Mouse (Mus musculus) forebrain, embryonic 12.5 days (tissue): ENCODE measurements at regions not wholly inside any gene's neighbourhood (a gene's known extent, or its start where the extent isn't known, plus 50 kb on each side); places are given as distances from the start of the nearest gene placed in this dataset.
A peak's percentile ranks its signal among the peaks of the same experiment; 100 is the strongest.

ENCODE experiments used
- ATAC-seq: fragments of 200-750 bp; cut with Nextera tagmentation; 2 replicates; pipeline ENCODE4 v1.8.0; 2017; ENCODE audit warnings: moderate TSS enrichment; ENCODE audit not compliant: low FRiP score
- H3K27ac ChIP-seq: fragments of 300-500 bp; sonication (generic); 2 replicates; pipeline ENCODE4 v1.5.1; 2016; ENCODE audit warnings: mild to moderate bottlenecking
- H3K27me3 ChIP-seq: fragments of 300-500 bp; sonication (generic); 2 replicates; pipeline ENCODE4 v1.6.1; 2016; ENCODE audit warnings: mild to moderate bottlenecking
- H3K36me3 ChIP-seq: fragments of 300-500 bp; sonication (generic); replicated peaks from 2 replicates; pipeline ENCODE4 v1.6.1; 2016; ENCODE audit warnings: mild to moderate bottlenecking
- H3K4me1 ChIP-seq: fragments of 300-500 bp; sonication (generic); 2 replicates; pipeline ENCODE4 v1.6.1; 2016
- H3K4me2 ChIP-seq: fragments of 300-500 bp; sonication (generic); 2 replicates; pipeline ENCODE4 v1.6.1; 2016; ENCODE audit warnings: mild to moderate bottlenecking, moderate library complexity
- H3K4me3 ChIP-seq: fragments of 300-500 bp; sonication (generic); replicated peaks from 2 replicates; pipeline ENCODE4 v1.5.1; 2016; ENCODE audit warnings: mild to moderate bottlenecking
- H3K9ac ChIP-seq: fragments of 300-500 bp; sonication (generic); 2 replicates; pipeline ENCODE4 v1.6.1; 2016; ENCODE audit warnings: mild to moderate bottlenecking
- H3K9me3 ChIP-seq: fragments of 300-500 bp; sonication (generic); 2 replicates; pipeline ENCODE4 v1.6.1; 2016
- WGBS: fragments of 180-500 bp; shearing (Covaris S2); methylation state at CpG from one replicate; pipeline ENCODE4 v1.1.7; 2016; 5-methylcytosine and 5-hydroxymethylcytosine counted together

GRCm38 (mm10) chr4:54838111-54838510 lies 106.7 kb upstream of the Zfp462 start:
- Histone ChIP-seq H3K4me2 (no peak overlapping the region), H3K4me1 (peaks cover 10% of the 10 kb centered on the region), H3K9me3 (no peaks in the 10 kb centered on the region), H3K9ac (no peak overlapping the region), H3K4me3 (no peak overlapping the region), H3K36me3 (no peaks in the 10 kb centered on the region), H3K27me3 (no peaks in the 10 kb centered on the region), H3K27ac (no peak overlapping the region)
- 31% methylated on average over 5 of the region's 5 CpGs for WGBS
- ATAC-seq: no peak

GRCm38 (mm10) chr4:54838794-54839193 lies 106.1 kb upstream of the Zfp462 start:
- WGBS: 47% methylated on average over 3 of the region's 3 CpGs
- no peak overlapping the region for H3K27ac ChIP-seq

DNA sequence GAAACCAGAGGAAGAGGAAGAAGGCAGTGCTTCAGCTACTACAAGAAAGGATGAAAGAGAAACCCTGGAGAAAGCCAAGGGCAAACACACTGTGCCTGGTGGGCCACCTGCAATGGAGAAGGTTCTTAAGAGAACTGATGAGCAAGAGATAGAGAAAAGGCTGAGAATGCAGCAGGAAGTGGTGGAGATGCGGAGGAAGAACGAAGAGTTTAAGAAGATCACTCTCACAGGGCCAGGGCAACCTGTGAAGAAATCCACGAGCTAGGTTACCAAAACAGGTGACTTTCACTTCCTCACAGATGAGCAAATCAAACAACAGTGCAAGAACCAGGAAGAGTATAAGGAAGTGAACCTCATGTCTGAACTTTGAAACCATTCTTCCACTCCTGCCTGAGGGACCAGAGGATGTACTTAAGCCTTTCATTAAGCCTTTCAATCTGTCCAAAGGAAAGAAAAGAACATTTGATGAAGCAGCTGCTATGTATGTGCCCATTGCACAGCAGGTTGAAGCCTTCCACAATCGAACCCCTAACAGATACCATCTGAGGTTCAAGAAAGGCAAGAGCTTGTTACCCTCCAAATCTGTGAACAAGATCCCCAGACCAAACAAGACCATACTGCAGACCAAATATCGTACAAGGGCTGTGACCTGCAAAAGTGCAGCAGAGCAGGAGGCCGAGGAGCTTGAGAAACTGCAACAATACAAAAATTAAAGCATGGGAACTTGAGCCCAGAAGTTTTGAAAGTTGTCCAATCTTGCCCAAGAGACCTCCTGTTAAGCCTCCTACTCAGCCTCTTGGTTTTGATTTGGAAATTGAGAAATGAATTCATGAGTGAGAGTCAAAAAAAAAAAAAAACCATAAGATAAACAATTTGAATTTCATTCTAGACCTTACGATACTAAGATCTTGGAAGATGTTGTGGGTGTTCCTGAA lies 91.6 kb upstream of the Zfp462 start:
- no peak overlapping the region for H3K9ac ChIP-seq
- H3K36me3 ChIP-seq: no peaks in the 10 kb centered on the region
- ATAC-seq: no peak
- no peak overlapping the region for H3K4me2 ChIP-seq
- no peak overlapping the region for H3K27ac ChIP-seq
- H3K9me3 ChIP-seq: no peaks in the 10 kb centered on the region
- no peaks in the 10 kb centered on the region for H3K4me1 ChIP-seq
- no peak overlapping the region for H3K4me3 ChIP-seq
- H3K27me3 ChIP-seq: no peaks in the 10 kb centered on the region
- WGBS: 87% methylated on average over 7 of the region's 7 CpGs

More at GRCm38 (mm10) chr4:54838794-54839193, 106.1 kb upstream of the Zfp462 start:
- Histone ChIP-seq H3K9me3 (no peaks in the 10 kb centered on the region), H3K4me2 (no peak overlapping the region), H3K4me3 (no peak overlapping the region), H3K36me3 (no peaks in the 10 kb centered on the region), H3K4me1 (peaks cover 10% of the 10 kb centered on the region), H3K27me3 (no peaks in the 10 kb centered on the region), H3K9ac (no peak overlapping the region)
- ATAC-seq: 0 out of 2 replicates have a peak, but pooled peaks have one; percentile 17

- no peaks in the 10 kb centered on the region for H3K9me3 ChIP-seq
Observed at GRCm38 (mm10) chr4:54858604-54859003, 86.2 kb upstream of the Zfp462 start.

DNA sequence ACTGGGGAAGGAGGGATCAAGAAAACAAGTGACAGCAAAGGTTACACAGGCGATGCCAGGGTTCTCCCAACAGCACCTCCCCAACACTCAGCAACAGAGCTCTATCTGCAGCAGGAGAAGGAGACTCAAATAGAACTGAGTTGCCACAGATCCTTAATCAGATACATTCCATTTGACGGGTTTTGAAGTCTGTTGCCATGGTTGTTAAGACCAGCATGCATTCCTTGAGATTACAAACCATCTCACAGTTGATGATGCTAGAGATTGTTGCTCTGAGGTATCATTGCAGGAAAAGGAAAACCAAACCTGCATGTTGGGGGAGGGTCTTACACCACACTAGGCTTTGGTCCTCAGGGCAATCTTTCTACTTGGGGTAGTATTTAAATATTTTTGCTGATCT lies 78.8 kb upstream of the Zfp462 start:
- no peak overlapping the region for H3K9ac ChIP-seq
- H3K4me1 ChIP-seq: peaks cover 3% of the 10 kb centered on the region; the same call in 1 of the 2 replicates
- H3K27me3 ChIP-seq: no peaks in the 10 kb centered on the region
- no peaks in the 10 kb centered on the region for H3K9me3 ChIP-seq
- no peak overlapping the region for H3K4me3 ChIP-seq
- ATAC-seq: no peak
- no peak overlapping the region for H3K27ac ChIP-seq
- no peak overlapping the region for H3K4me2 ChIP-seq
- no peaks in the 10 kb centered on the region for H3K36me3 ChIP-seq
- 64% methylated on average over 2 of the region's 2 CpGs for WGBS

More at GRCm38 (mm10) chr4:54858604-54859003, 86.2 kb upstream of the Zfp462 start:
- Histone ChIP-seq H3K27me3 (no peaks in the 10 kb centered on the region), H3K4me2 (no peak overlapping the region), H3K9ac (no peak overlapping the region), H3K36me3 (no peaks in the 10 kb centered on the region), H3K4me3 (no peak overlapping the region), H3K4me1 (no peaks in the 10 kb centered on the region), H3K27ac (no peak overlapping the region)
- no peak for ATAC-seq
- 97% methylated on average over 3 of the region's 3 CpGs for WGBS

GRCm38 (mm10) chr4:54874136-54874827 lies 70.6 kb upstream of the Zfp462 start:
- Histone ChIP-seq H3K9me3 (no peaks in the 10 kb centered on the region), H3K4me3 (no peak overlapping the region), H3K9ac (no peak overlapping the region), H3K4me1 (no peaks in the 10 kb centered on the region), H3K4me2 (no peak overlapping the region), H3K27me3 (no peaks in the 10 kb centered on the region), H3K27ac (no peak overlapping the region), H3K36me3 (no peaks in the 10 kb centered on the region)
- WGBS: 92% methylated on average over 13 of the region's 13 CpGs
- ATAC-seq: no peak

DNA sequence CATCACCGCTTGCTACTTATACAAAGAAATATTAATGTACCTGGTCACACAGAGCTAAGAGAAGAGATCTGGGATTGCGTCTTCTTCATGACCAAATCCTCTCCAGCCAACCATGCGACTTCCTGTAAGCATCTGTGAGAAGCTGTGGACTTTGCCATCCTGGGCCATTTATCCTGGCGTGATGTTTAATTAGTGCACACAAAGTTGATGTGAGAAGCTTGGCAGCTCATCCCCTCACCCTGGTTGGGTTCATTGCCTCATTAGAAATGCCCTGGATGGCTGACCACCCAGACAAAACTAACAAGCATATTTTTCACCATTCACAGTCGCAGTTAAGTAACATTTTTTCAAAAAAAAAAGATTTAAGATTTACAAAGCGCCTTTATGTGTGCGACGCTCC lies 69.3 kb upstream of the Zfp462 start:
- Histone ChIP-seq H3K27me3 (no peaks in the 10 kb centered on the region), H3K9me3 (no peaks in the 10 kb centered on the region), H3K36me3 (no peaks in the 10 kb centered on the region), H3K9ac (no peak overlapping the region), H3K4me2 (no peak overlapping the region), H3K4me3 (no peak overlapping the region), H3K27ac (no peak overlapping the region), H3K4me1 (no peaks in the 10 kb centered on the region)
- 94% methylated on average over 8 of the region's 8 CpGs for WGBS
- no peak for ATAC-seq

DNA sequence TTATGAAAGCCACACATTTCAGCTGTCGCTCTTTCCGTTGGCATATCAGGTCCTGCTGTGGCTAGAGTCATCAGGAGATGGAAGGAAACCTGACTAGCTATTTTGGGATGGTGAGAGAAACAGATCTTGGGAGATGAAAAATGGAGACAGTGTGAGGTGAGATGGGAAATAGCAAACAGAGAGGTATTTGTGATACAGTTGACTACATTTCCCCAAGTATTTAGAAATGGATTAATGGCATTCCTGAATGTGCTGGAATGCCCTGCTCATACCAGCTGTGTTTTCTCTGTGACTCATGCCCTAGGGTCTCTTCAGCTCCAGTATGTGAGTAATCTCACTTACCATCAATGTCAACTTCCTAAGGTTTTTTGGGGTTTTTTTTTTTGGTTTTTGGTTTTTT lies 67.5 kb upstream of the Zfp462 start:
- H3K36me3 ChIP-seq: no peaks in the 10 kb centered on the region
- no peak overlapping the region for H3K9ac ChIP-seq
- no peak overlapping the region for H3K4me3 ChIP-seq
- H3K4me2 ChIP-seq: no peak overlapping the region
- H3K27ac ChIP-seq: no peak overlapping the region
- no peak for ATAC-seq
- H3K4me1 ChIP-seq: no peaks in the 10 kb centered on the region
- H3K27me3 ChIP-seq: no peaks in the 10 kb centered on the region
- 85% methylated on average over 2 of the region's 2 CpGs for WGBS
- H3K9me3 ChIP-seq: no peaks in the 10 kb centered on the region

DNA sequence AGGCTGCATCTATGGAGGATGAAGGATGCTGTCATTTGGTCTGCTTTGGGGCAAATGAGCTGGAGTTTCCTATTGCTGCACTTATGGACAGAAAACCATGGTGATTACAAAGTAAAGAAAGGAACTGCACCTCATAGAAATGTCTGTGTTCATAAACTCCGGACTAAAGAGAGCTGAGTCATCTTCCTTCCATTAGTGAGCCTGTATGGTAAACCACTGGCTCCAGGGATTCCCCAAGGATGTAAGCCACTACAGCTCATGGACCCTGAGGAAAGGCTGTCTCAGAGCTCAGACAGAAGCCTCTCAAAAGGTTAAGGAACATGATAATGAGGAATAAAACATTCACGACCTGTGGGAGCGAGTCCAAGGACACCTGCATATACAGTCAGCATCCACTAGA lies 66.3 kb upstream of the Zfp462 start:
- no peaks in the 10 kb centered on the region for H3K27me3 ChIP-seq
- H3K36me3 ChIP-seq: no peaks in the 10 kb centered on the region
- no peak overlapping the region for H3K27ac ChIP-seq
- no peaks in the 10 kb centered on the region for H3K4me1 ChIP-seq
- no peaks in the 10 kb centered on the region for H3K9me3 ChIP-seq
- no peak overlapping the region for H3K4me2 ChIP-seq
- no peak for ATAC-seq
- H3K9ac ChIP-seq: no peak overlapping the region
- WGBS: 90% methylated on average over 3 of the region's 3 CpGs
- no peak overlapping the region for H3K4me3 ChIP-seq

DNA sequence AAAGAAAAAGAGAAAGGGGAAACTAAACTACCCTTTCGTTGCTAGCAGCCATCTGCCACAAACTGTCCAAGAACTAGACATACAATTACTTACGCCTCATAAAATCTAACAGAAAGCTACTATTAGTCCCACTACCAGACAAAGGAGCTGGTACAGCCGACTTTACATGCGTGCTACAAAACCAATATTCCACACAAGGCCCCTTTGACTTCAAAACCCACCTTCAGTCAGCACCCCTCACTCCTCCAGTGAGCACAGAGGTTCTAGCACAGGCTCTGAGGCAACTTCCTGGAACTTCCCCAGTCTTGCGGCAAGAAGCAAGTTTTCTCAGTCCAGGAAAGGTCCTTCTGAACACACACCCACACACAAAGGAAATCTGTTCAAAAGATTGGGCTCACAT lies 51.6 kb upstream of the Zfp462 start:
- Histone ChIP-seq H3K27ac (no peak overlapping the region), H3K4me1 (peaks cover 5% of the 10 kb centered on the region; the same call in 1 of the 2 replicates), H3K36me3 (no peaks in the 10 kb centered on the region), H3K4me3 (no peak overlapping the region), H3K27me3 (no peaks in the 10 kb centered on the region), H3K9ac (no peak overlapping the region), H3K4me2 (no peak overlapping the region), H3K9me3 (no peaks in the 10 kb centered on the region)
- WGBS: 71% methylated on average over 5 of the region's 5 CpGs
- no peak for ATAC-seq
